Mouse (Mus musculus): ENCODE measurements at regions not wholly inside any gene's neighbourhood (a gene's known extent, or its start where the extent isn't known, plus 50 kb on each side); places are given as distances from the start of the nearest gene placed in this dataset.

GRCm38 (mm10) chr12:12551818-12552217 lies 289.9 kb downstream of the Fam49a start:
- no peak for TF ChIP-seq POLR2A (IDR thresholded peaks at IDR 0.05; ENCODE audit: extremely low read depth, insufficient read depth, low read length)
- no peak for TF ChIP-seq CTCF (IDR thresholded peaks at IDR 0.05; ENCODE audit: low read depth, low read length)
- no peak for DNase-seq (ENCODE audit: extremely low read depth, low read depth, low spot score)
- Histone ChIP-seq H3K9ac (ENCODE audit: low read depth, low read length) (no peak overlapping the region), H3K27me3 (ENCODE audit: control insufficient read depth, insufficient read depth, low read length) (no peaks in the 10 kb centered on the region), H3K4me1 (ENCODE audit: control insufficient read depth, insufficient read depth, low read length) (no peaks in the 10 kb centered on the region), H3K27ac (replicated peaks; ENCODE audit: insufficient read depth, low read depth, low read length) (no peak overlapping the region), H3K4me3 (ENCODE audit: insufficient read depth, low read depth, low read length) (no peak overlapping the region), H3K36me3 (ENCODE audit: control insufficient read depth, insufficient read depth, low read length) (no peaks in the 10 kb centered on the region), H3K79me2 (ENCODE audit: control insufficient read depth, insufficient read depth, low read length) (no peaks in the 10 kb centered on the region)
- 51% methylated on average over 5 of the region's 5 CpGs for WGBS

- 93% methylated on average over 3 of the region's 3 CpGs for WGBS
- H3K4me3 ChIP-seq (ENCODE audit: insufficient read depth, low read depth, low read length), result no peak overlapping the region
- no peak for TF ChIP-seq CTCF (IDR thresholded peaks at IDR 0.05; ENCODE audit: low read depth, low read length)
- no peak for TF ChIP-seq POLR2A (IDR thresholded peaks at IDR 0.05; ENCODE audit: extremely low read depth, insufficient read depth, low read length)
- no peak overlapping the region for H3K9ac ChIP-seq (ENCODE audit: low read depth, low read length)
- H3K27me3 ChIP-seq (ENCODE audit: control insufficient read depth, insufficient read depth, low read length), result no peaks in the 10 kb centered on the region
- no peaks in the 10 kb centered on the region for H3K36me3 ChIP-seq (ENCODE audit: control insufficient read depth, insufficient read depth, low read length)
- no peak overlapping the region for H3K27ac ChIP-seq (replicated peaks; ENCODE audit: insufficient read depth, low read depth, low read length)
- no peaks in the 10 kb centered on the region for H3K4me1 ChIP-seq (ENCODE audit: control insufficient read depth, insufficient read depth, low read length)
- H3K79me2 ChIP-seq (ENCODE audit: control insufficient read depth, insufficient read depth, low read length), result no peaks in the 10 kb centered on the region
- no peak for DNase-seq (ENCODE audit: extremely low read depth, low read depth, low spot score)
Measured at GRCm38 (mm10) chr12:12549649-12550048, 287.7 kb downstream of the Fam49a start.

- DNase-seq (ENCODE audit: extremely low read depth, low read depth, low spot score), result no peak
- Histone ChIP-seq H3K4me3 (ENCODE audit: insufficient read depth, low read depth, low read length) (no peak overlapping the region), H3K79me2 (ENCODE audit: control insufficient read depth, insufficient read depth, low read length) (no peaks in the 10 kb centered on the region), H3K36me3 (ENCODE audit: control insufficient read depth, insufficient read depth, low read length) (no peaks in the 10 kb centered on the region), H3K27me3 (ENCODE audit: control insufficient read depth, insufficient read depth, low read length) (no peaks in the 10 kb centered on the region), H3K9ac (ENCODE audit: low read depth, low read length) (no peak overlapping the region), H3K4me1 (ENCODE audit: control insufficient read depth, insufficient read depth, low read length) (no peaks in the 10 kb centered on the region), H3K27ac (replicated peaks; ENCODE audit: insufficient read depth, low read depth, low read length) (no peak overlapping the region)
- WGBS, result 72% methylated on average over 2 of the region's 2 CpGs
- TF ChIP-seq POLR2A (IDR thresholded peaks at IDR 0.05; ENCODE audit: extremely low read depth, insufficient read depth, low read length) (no peak), CTCF (IDR thresholded peaks at IDR 0.05; ENCODE audit: low read depth, low read length) (no peak)
Measured at GRCm38 (mm10) chr12:12548688-12549087, 286.7 kb downstream of the Fam49a start.

GRCm38 (mm10) chr12:12547477-12547876 lies 285.5 kb downstream of the Fam49a start:
- TF ChIP-seq POLR2A (IDR thresholded peaks at IDR 0.05; ENCODE audit: extremely low read depth, insufficient read depth, low read length) (no peak), CTCF (IDR thresholded peaks at IDR 0.05; ENCODE audit: low read depth, low read length) (no peak)
- H3K79me2 ChIP-seq (ENCODE audit: control insufficient read depth, insufficient read depth, low read length), result no peaks in the 10 kb centered on the region
- no peak overlapping the region for H3K9ac ChIP-seq (ENCODE audit: low read depth, low read length)
- no peaks in the 10 kb centered on the region for H3K4me1 ChIP-seq (ENCODE audit: control insufficient read depth, insufficient read depth, low read length)
- no peak overlapping the region for H3K27ac ChIP-seq (replicated peaks; ENCODE audit: insufficient read depth, low read depth, low read length)
- WGBS, result 68% methylated on average over 1 of the region's 1 CpGs
- no peak for DNase-seq (ENCODE audit: extremely low read depth, low read depth, low spot score)
- H3K4me3 ChIP-seq (ENCODE audit: insufficient read depth, low read depth, low read length), result no peak overlapping the region
- H3K27me3 ChIP-seq (ENCODE audit: control insufficient read depth, insufficient read depth, low read length), result no peaks in the 10 kb centered on the region
- H3K36me3 ChIP-seq (ENCODE audit: control insufficient read depth, insufficient read depth, low read length), result no peaks in the 10 kb centered on the region

GRCm38 (mm10) chr12:12546372-12547031 lies 284.6 kb downstream of the Fam49a start:
- 91% methylated on average over 5 of the region's 5 CpGs for WGBS
- H3K9ac ChIP-seq (ENCODE audit: low read depth, low read length), result no peak overlapping the region
- no peak for DNase-seq (ENCODE audit: extremely low read depth, low read depth, low spot score)
- no peaks in the 10 kb centered on the region for H3K27me3 ChIP-seq (ENCODE audit: control insufficient read depth, insufficient read depth, low read length)
- no peaks in the 10 kb centered on the region for H3K79me2 ChIP-seq (ENCODE audit: control insufficient read depth, insufficient read depth, low read length)
- no peak overlapping the region for H3K4me3 ChIP-seq (ENCODE audit: insufficient read depth, low read depth, low read length)
- TF ChIP-seq POLR2A (IDR thresholded peaks at IDR 0.05; ENCODE audit: extremely low read depth, insufficient read depth, low read length) (no peak), CTCF (IDR thresholded peaks at IDR 0.05; ENCODE audit: low read depth, low read length) (no peak)
- no peak overlapping the region for H3K27ac ChIP-seq (replicated peaks; ENCODE audit: insufficient read depth, low read depth, low read length)
- H3K36me3 ChIP-seq (ENCODE audit: control insufficient read depth, insufficient read depth, low read length), result no peaks in the 10 kb centered on the region
- H3K4me1 ChIP-seq (ENCODE audit: control insufficient read depth, insufficient read depth, low read length), result peaks cover 3% of the 10 kb centered on the region
